Mouse (Mus musculus) limb, embryonic 14.5 days (tissue): ENCODE measurements at regions not wholly inside any gene's neighbourhood (a gene's known extent, or its start where the extent isn't known, plus 50 kb on each side); places are given as distances from the start of the nearest gene placed in this dataset.
A peak's percentile ranks its signal among the peaks of the same experiment; 100 is the strongest.

Experiments
- ATAC-seq: fragments of 200-750 bp; cut with Nextera tagmentation; 2 replicates; pipeline ENCODE4 v1.8.0; 2017; ENCODE audit warnings: low read depth, moderate number of reproducible peaks, moderate TSS enrichment; ENCODE audit not compliant: low FRiP score
- DNase-seq: peaks from one replicate; pipeline ENCODE4 v3.0.0-alpha.2; 2015; ENCODE audit warnings: low spot score
- H3K27ac ChIP-seq: fragments of 300-500 bp; sonication (generic); replicated peaks from 2 replicates; pipeline ENCODE4 v1.5.1; 2014; ENCODE audit warnings: low read depth, mild to moderate bottlenecking, low read length, moderate library complexity, mixed read lengths
- H3K27me3 ChIP-seq: fragments of 300-500 bp; sonication (generic); 2 replicates; pipeline ENCODE4 v1.6.1; 2014; ENCODE audit warnings: low read length, mixed read lengths; ENCODE audit not compliant: control insufficient read depth, insufficient read depth
- H3K36me3 ChIP-seq: fragments of 300-500 bp; sonication (generic); 2 replicates; pipeline ENCODE4 v1.6.1; 2014; ENCODE audit warnings: mild to moderate bottlenecking, low read length, moderate library complexity, mixed read lengths; ENCODE audit not compliant: control insufficient read depth, insufficient read depth
- H3K4me1 ChIP-seq: fragments of 300-500 bp; sonication (generic); 2 replicates; pipeline ENCODE4 v1.6.1; 2014; ENCODE audit warnings: antibody characterized with exemption, low read length, mixed read lengths; ENCODE audit not compliant: control insufficient read depth, insufficient read depth
- H3K4me2 ChIP-seq: fragments of 300-500 bp; sonication (generic); replicated peaks from 2 replicates; pipeline ENCODE4 v1.6.1; 2014; ENCODE audit warnings: low read depth, mild to moderate bottlenecking, low read length, moderate library complexity; ENCODE audit not compliant: severe bottlenecking
- H3K4me3 ChIP-seq: fragments of 300-500 bp; sonication (generic); replicated peaks from 2 replicates; pipeline ENCODE4 v1.5.1; 2014; ENCODE audit warnings: low read length
- H3K9ac ChIP-seq: fragments of 300-500 bp; sonication (generic); 2 replicates; pipeline ENCODE4 v1.6.1; 2014; ENCODE audit warnings: mild to moderate bottlenecking, low read depth, low read length, moderate library complexity; ENCODE audit not compliant: severe bottlenecking
- H3K9me3 ChIP-seq: fragments of 300-500 bp; sonication (generic); 2 replicates; pipeline ENCODE4 v1.6.1; 2016; ENCODE audit warnings: low read length; ENCODE audit not compliant: control insufficient read depth
- POLR2A ChIP-seq: fragments of 200-500 bp; IDR thresholded peaks from 2 replicates; pipeline ENCODE4 v1.8.0; 2012; ENCODE audit warnings: inconsistent platforms, mild to moderate bottlenecking, moderate library complexity, borderline replicate concordance; ENCODE audit not compliant: insufficient read depth, insufficient read length; ENCODE audit errors: extremely low read depth
- WGBS: fragments of 180-500 bp; shearing (Covaris S2); extraction: QIAGEN DNeasy Blood & Tissue Kit; methylation state at CpG from one replicate; pipeline ENCODE4 v1.1.7; 2014; 5-methylcytosine and 5-hydroxymethylcytosine counted together

DNA sequence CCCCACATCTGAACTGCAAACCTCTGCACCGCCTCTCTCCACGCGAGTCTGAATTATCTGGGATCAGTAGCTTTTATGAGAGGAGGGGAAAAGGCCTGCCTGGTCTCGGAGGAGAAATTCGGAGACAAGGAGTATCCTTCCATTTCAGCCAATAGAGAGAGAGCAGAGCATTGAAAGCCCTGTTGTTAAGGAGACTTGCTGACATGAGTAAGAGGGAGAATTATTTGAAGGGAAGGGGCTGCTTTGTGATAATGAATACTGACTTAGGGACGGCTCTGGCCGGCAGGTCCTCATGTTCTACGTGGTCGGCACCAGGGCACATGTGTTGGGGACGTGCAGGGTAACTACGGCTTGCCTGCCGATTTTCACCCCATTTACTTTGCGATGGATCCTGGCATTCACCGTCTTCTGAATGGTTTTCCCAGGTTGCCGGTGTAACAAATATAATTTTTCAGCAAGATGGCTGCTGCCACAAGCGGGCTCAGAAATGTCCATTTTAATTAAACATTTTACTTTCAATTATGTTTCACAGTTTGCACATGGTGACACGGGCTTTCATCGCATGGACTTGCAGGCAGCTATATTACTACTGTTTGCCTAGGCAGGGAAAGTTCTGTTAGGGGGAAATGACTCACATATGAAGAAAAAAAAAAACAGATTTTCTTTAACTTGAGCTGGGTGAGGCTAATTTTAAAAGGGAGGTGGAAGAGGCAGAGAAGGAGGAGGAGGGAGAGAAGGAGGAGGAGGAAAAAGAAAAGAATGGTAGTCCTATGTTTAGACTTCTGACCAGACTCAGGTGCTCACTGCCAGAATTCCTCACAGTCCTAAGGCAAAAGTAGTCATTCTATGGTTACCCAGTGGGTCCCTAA, 744.3 kb upstream of the Arrdc4 start:
- Histone ChIP-seq H3K4me3 (peak overlapping the region; percentile 18), H3K4me2 (peak overlapping the region; percentile 50)
- DNase-seq, result peak; percentile 6

DNA sequence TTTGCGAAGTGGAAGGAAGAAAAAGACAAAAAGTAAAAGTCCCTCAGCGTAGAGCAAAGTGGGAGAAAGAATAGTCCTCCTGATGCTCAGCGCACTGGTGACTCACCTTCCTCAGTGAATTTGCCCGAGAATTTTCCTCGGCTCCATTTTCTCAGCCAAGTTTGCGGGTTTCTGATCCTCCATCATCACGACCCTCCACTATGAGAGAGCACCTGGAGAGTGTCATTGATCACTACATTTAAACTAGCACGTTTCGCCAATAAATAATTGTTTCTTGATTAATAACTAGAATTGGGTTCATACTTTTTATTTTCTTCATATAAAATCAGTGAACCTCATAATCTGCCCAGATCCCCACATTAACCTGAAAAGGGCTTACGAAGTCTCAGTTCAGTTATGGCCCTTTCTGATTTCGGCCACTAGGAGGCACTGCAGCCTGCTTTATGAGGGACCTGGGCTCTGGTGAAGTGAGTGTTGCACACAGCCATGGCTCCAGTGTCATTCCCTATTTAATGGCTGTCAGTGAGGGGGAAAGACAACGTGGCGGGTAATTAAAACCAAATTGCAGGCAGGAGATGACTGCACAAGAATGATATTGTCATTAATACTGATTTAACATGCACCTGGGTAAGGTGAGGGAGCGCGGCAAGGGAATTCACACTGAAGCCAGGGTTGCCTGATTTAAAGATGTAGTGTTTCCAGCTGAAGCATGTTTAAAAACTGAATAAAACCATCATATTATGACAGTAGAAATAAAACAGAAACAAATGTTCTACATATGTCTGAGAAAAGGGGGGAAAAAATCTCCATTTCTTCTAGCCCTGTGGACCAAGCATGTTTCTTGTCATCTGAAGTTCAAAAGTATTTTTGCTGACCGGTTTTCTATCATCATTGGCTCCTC, 741.8 kb upstream of the Arrdc4 start:
- Histone ChIP-seq H3K9me3 (no peaks in the 10 kb centered on the region), H3K4me2 (no peak overlapping the region), H3K4me3 (no peak overlapping the region), H3K9ac (no peak overlapping the region), H3K27ac (no peak overlapping the region), H3K27me3 (peaks cover 6% of the 10 kb centered on the region; the same call in 1 of the 2 replicates), H3K36me3 (no peaks in the 10 kb centered on the region), H3K4me1 (peaks cover 6% of the 10 kb centered on the region)
- TF ChIP-seq POLR2A, result 0 out of 2 replicates have a peak, but pooled peaks have one; percentile 6
- WGBS, result 24% methylated on average over 16 of the region's 16 CpGs
- ATAC-seq, result peak; percentile 79
- DNase-seq, result peak; percentile 73

More for the DNA sequence above, 744.3 kb upstream of the Arrdc4 start:
- H3K27me3 ChIP-seq, result peaks cover 6% of the 10 kb centered on the region; the same call in 1 of the 2 replicates
- ATAC-seq, result no peak
- no peaks in the 10 kb centered on the region for H3K36me3 ChIP-seq
- no peaks in the 10 kb centered on the region for H3K9me3 ChIP-seq
- WGBS, result 19% methylated on average over 18 of the region's 18 CpGs
- peak overlapping the region; percentile 21; the same call in 1 of the 2 replicates for H3K9ac ChIP-seq
- no peak for TF ChIP-seq POLR2A
- H3K4me1 ChIP-seq, result peaks cover 6% of the 10 kb centered on the region
- H3K27ac ChIP-seq, result no peak overlapping the region

DNA sequence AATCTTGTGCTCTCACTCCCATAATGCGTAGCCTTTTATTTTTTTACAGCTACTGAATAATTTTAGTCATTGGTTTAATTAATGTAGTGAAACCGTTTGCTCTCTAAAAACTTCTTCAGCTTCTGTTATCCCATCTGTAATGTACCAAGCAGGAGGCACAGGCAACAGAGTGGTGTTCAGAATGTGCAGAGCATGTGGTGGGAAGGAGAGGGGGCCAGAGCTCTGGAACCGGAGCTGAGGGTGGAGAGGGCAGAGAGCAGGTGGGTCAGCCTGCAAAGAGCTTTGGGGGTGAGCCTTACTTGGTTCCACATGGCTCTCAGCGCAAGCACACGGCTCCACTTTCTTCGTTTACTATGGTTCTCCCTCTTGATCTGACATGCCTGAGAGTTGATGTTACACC, 739.6 kb upstream of the Arrdc4 start:
- Histone ChIP-seq H3K4me3 (no peak overlapping the region), H3K9ac (no peak overlapping the region), H3K9me3 (no peaks in the 10 kb centered on the region), H3K4me1 (peaks cover 6% of the 10 kb centered on the region), H3K36me3 (no peaks in the 10 kb centered on the region), H3K27ac (no peak overlapping the region), H3K27me3 (peaks cover 6% of the 10 kb centered on the region; the same call in 1 of the 2 replicates), H3K4me2 (no peak overlapping the region)
- no peak for DNase-seq
- ATAC-seq, result no peak
- 40% methylated on average over 6 of the region's 6 CpGs for WGBS
- TF ChIP-seq POLR2A, result no peak

DNA sequence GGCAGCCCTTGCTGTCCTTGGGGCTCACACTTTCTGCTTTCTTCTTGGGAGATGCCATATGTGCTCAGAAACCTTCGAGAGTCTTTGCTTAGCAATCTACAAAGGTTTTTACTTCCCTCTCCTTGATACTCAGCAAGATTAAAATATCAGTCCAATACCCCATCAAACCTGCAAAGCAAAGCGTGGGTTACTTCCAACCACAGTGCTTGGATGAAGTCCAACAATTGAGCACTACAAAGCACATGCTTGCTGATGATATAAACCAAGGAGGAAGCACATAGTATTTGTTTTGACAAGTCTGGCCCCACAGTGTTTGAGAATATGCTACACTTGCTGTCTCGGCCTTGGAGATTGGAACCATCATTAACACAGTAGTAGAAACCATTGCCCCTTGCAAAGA, 738.1 kb upstream of the Arrdc4 start:
- no peaks in the 10 kb centered on the region for H3K4me1 ChIP-seq
- no peak for TF ChIP-seq POLR2A
- no peak overlapping the region for H3K4me3 ChIP-seq
- WGBS, result 65% methylated on average over 3 of the region's 3 CpGs
- H3K9me3 ChIP-seq, result no peaks in the 10 kb centered on the region
- no peaks in the 10 kb centered on the region; the same call in 1 of the 2 replicates for H3K27me3 ChIP-seq
- no peak overlapping the region for H3K9ac ChIP-seq
- ATAC-seq, result no peak
- H3K4me2 ChIP-seq, result no peak overlapping the region
- H3K27ac ChIP-seq, result no peak overlapping the region
- DNase-seq, result no peak
- no peaks in the 10 kb centered on the region for H3K36me3 ChIP-seq

DNA sequence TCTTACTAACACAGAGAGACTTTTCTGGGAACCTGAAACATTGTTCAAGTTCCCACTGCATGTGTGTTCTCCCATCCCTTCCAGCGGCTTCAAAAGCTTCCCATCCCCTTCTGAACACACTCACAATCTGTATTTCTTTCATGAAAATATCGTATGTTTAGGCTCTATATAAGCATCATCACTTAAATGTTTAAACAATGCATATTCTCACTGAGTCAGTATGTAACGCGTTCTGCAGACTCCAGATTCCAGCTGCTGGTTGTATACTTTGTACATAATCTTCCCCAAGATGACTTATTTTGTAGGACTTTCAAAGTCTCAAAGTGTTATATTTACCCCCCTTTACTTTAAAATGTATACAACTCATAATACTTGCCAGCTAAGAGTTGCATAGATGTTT, 735.5 kb upstream of the Arrdc4 start:
- Histone ChIP-seq H3K27me3 (no peaks in the 10 kb centered on the region), H3K4me3 (no peak overlapping the region), H3K36me3 (no peaks in the 10 kb centered on the region), H3K4me1 (no peaks in the 10 kb centered on the region), H3K9ac (no peak overlapping the region), H3K27ac (no peak overlapping the region), H3K9me3 (no peaks in the 10 kb centered on the region), H3K4me2 (no peak overlapping the region)
- ATAC-seq (no peak), DNase-seq (no peak)
- 81% methylated on average over 4 of the region's 4 CpGs for WGBS
- TF ChIP-seq POLR2A, result no peak
